Mouse (Mus musculus) limb, embryonic 11.5 days (tissue): ENCODE measurements around the gene Ntrk1. TPM values are rescaled to one million over a fixed set of nuclear protein-coding genes. Genes with fewer than 3 reads are reported as not detected.
A peak's percentile ranks its signal among the peaks of the same experiment; 100 is the strongest.
"Not testable (repeated sequence)": the region's sequence is repeated elsewhere in the genome, so short reads cannot be mapped to it uniquely, and the experiment has no call there.

ENCODE experiments used
- ATAC-seq: fragments of 200-750 bp; cut with Nextera tagmentation; 2 replicates; pipeline ENCODE4 v1.8.0; 2017; ENCODE audit warnings: low read depth; ENCODE audit not compliant: insufficient number of reproducible peaks, low FRiP score, low TSS enrichment
- DNase-seq: peaks from one replicate; pipeline ENCODE4 v3.0.0-alpha.2; 2015; ENCODE audit warnings: low spot score
- H3K27ac ChIP-seq: fragments of 300-500 bp; sonication (generic); replicated peaks from 2 replicates; pipeline ENCODE4 v1.5.1; 2014; ENCODE audit warnings: low read depth, mild to moderate bottlenecking, low read length
- H3K27me3 ChIP-seq: fragments of 300-500 bp; sonication (generic); 2 replicates; pipeline ENCODE4 v1.6.1; 2014; ENCODE audit warnings: mild to moderate bottlenecking, low read length, mixed read lengths; ENCODE audit not compliant: control insufficient read depth, insufficient read depth
- H3K36me3 ChIP-seq: fragments of 300-500 bp; sonication (generic); 2 replicates; pipeline ENCODE4 v1.6.1; 2014; ENCODE audit warnings: mild to moderate bottlenecking, low read length, moderate library complexity, mixed read lengths; ENCODE audit not compliant: control insufficient read depth, insufficient read depth
- H3K4me1 ChIP-seq: fragments of 300-500 bp; sonication (generic); 2 replicates; pipeline ENCODE4 v1.6.1; 2014; ENCODE audit warnings: low read length, mixed read lengths; ENCODE audit not compliant: control insufficient read depth, insufficient read depth
- H3K4me2 ChIP-seq: fragments of 300-500 bp; sonication (generic); 2 replicates; pipeline ENCODE4 v1.6.1; 2014; ENCODE audit warnings: low read depth, mild to moderate bottlenecking, moderate library complexity; ENCODE audit not compliant: severe bottlenecking
- H3K4me3 ChIP-seq: fragments of 300-500 bp; sonication (generic); 2 replicates; pipeline ENCODE4 v1.5.1; 2014; ENCODE audit warnings: low read depth, low read length
- H3K9ac ChIP-seq: fragments of 300-500 bp; sonication (generic); 2 replicates; pipeline ENCODE4 v1.6.1; 2014; ENCODE audit warnings: mild to moderate bottlenecking, low read length
- H3K9me3 ChIP-seq: fragments of 300-500 bp; sonication (generic); 2 replicates; pipeline ENCODE4 v1.6.1; 2016; ENCODE audit warnings: low read length; ENCODE audit not compliant: control insufficient read depth
- WGBS: fragments of 180-500 bp; shearing (Covaris S2); extraction: QIAGEN DNeasy Blood & Tissue Kit; methylation state at CpG from one replicate; pipeline ENCODE4 v1.1.7; 2014; 5-methylcytosine and 5-hydroxymethylcytosine counted together
- polyA plus RNA-seq: library from polyadenylated mRNA; unstranded; fragments of >200 nt; fragmentation: Nextera tagmentation; extraction: Ambion mirVana; gene quantifications from 2 replicates; pipeline ENCODE4 v1.2.1, GENCODE M21; 2014

The Ntrk1 gene
- polyA plus RNA-seq = 0.21 and 0.44 TPM in 2 replicates

DNA sequence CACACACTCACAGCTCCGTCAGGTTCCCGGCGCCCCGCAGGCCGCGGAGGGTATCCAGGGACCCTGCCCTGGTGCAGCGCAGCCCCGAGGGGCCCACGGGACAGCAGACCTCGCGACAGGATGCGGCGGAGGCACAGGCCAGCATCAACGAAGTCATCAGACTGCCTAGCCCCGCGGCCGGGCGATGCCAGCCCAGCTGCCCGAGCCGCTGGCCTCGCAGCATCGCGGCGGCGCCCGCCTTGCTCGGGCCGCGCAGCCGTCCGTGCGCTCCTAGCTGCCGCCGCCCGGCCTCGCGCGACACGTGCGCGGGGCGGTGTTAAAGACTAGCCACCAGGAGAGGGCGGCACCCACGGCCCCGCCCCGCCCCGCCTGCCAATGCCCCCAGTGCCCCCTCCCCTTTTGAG, at the start of gene Ntrk1:
Gene Ntrk1 (minus strand): TSS at position 241 of the 404 bp plus-strand sequence.
- Histone ChIP-seq H3K4me2 (peak within 1 kb of the TSS; percentile 44), H3K27ac (no peak within 1 kb of the TSS), H3K4me1 (peaks cover 7% of the 10 kb centered on the region), H3K9ac (0 out of 2 replicates have a peak within 1 kb of the TSS, but pooled peaks have one; percentile 17), H3K9me3 (no peaks in the 10 kb centered on the region), H3K4me3 (peak within 1 kb of the TSS; percentile 24), H3K27me3 (peaks cover 79% of the 10 kb centered on the region), H3K36me3 (no peaks in the 10 kb centered on the region)
- DNase-seq (peak; percentile 40), ATAC-seq (no peak)
- under 1% methylated on average over 47 of the region's 47 CpGs for WGBS

DNA sequence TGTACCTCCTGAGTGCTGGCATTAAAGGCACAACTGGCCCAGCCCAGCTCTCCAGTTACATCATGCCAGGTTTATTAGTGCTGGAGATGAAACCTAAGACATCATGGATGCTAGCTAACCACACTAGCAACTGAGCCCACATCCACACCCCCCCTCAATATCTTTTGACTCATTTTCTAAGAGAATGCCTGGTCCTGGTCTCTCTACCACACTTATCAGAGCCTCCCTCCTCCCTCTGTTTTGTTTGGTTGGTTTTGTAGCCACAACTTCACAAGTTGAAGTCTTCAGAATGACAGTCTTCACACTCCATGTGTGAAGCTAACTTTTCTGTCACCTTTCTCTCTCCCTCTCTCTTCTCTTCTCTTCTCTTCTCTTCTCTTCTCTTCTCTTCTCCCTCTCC, 45.9 kb upstream of the Ntrk1 start:
- Histone ChIP-seq H3K4me1 (no peaks in the 10 kb centered on the region), H3K4me3 (no peak overlapping the region), H3K27me3 (no peaks in the 10 kb centered on the region), H3K27ac (no peak overlapping the region), H3K9ac (no peak overlapping the region), H3K36me3 (no peaks in the 10 kb centered on the region), H3K4me2 (no peak overlapping the region), H3K9me3 (no peaks in the 10 kb centered on the region)
- no peak for DNase-seq
- no peak for ATAC-seq

- WGBS = 5% methylated on average over 4 of the region's 4 CpGs
- no peak overlapping the region for H3K27ac ChIP-seq
- H3K27me3 ChIP-seq = no peaks in the 10 kb centered on the region
- DNase-seq (peak; percentile 92), ATAC-seq (no peak)
- H3K9ac ChIP-seq = no peak overlapping the region
- H3K36me3 ChIP-seq = no peaks in the 10 kb centered on the region
- H3K4me3 ChIP-seq = no peak overlapping the region
- no peak overlapping the region for H3K4me2 ChIP-seq
- H3K9me3 ChIP-seq = no peaks in the 10 kb centered on the region
- no peaks in the 10 kb centered on the region for H3K4me1 ChIP-seq
Measured at GRCm38 (mm10) chr3:87838622-87839021, 43.7 kb upstream of the Ntrk1 start.

- Histone ChIP-seq H3K4me3 (no peak overlapping the region), H3K36me3 (no peaks in the 10 kb centered on the region), H3K27ac (no peak overlapping the region), H3K9ac (no peak overlapping the region), H3K4me2 (no peak overlapping the region), H3K27me3 (no peaks in the 10 kb centered on the region), H3K4me1 (no peaks in the 10 kb centered on the region), H3K9me3 (no peaks in the 10 kb centered on the region)
- no peak for DNase-seq
- no peak for ATAC-seq
- WGBS = 66% methylated on average over 5 of the region's 5 CpGs
Measured at GRCm38 (mm10) chr3:87833482-87833881, 38.5 kb upstream of the Ntrk1 start.

DNA sequence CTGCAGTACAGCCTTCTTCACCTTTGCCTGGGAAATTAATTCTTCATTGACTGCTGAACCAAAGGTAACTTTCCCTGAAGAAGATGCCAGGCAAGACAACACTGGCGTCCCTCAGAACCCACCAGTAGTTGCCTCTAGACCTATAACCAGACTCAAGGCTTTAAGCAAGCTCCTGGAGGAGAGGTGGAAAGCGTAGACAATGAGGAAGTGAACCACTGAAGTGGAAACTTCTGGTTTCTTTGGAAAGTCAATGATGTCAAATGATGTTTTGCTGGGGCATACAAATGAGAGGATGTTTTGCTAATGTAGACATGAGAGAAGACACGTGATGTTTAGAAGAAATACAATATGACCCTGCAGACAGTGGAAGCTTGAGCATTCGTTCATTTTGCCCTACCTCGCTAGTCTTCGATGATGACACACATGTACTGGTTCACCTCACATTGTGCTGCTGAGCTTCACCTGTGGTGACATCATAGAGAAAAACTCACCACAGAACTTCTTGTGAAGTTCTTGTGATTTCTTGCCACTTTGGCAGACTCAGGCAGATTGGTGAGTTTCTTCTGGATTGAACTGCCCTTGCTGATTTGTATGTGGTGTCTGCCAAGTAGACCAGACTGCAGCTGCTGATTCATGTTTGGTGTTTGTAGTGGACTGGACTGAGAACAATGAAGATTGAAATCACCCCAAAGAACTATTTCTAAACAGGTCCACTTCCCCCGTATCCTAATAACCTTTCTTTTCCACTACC, 37.3 kb upstream of the Ntrk1 start:
- no peak overlapping the region for H3K9ac ChIP-seq
- no peak overlapping the region for H3K27ac ChIP-seq
- ATAC-seq (no peak), DNase-seq (no peak)
- whole genome bisulfite sequencing = 87% methylated on average over 7 of the region's 7 CpGs
- H3K9me3 ChIP-seq = no peaks in the 10 kb centered on the region
- no peaks in the 10 kb centered on the region for H3K4me1 ChIP-seq
- no peak overlapping the region for H3K4me2 ChIP-seq
- H3K36me3 ChIP-seq = no peaks in the 10 kb centered on the region
- H3K27me3 ChIP-seq = no peaks in the 10 kb centered on the region
- no peak overlapping the region for H3K4me3 ChIP-seq

DNA sequence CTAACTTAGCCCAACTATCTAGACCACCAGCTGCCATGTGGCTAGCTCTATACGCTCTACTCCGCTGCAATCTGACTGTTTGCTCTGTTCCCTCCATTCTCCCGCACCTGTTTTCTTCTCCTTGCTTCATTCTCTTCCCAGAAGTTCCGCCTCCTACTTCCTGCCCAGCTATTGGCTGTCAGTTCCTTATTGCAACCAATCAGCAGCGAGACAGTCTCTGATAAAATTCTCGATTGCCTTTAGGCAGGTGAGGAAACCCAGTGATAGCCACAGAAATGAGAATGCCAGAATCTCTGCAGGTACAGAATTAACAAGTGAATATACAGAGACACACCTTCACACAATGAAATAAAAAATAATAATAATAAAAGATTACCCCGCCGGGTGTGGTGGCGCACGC, 34.1 kb upstream of the Ntrk1 start:
- WGBS = 54% methylated on average over 10 of the region's 10 CpGs
- no peak overlapping the region for H3K9ac ChIP-seq
- DNase-seq = no peak

DNA sequence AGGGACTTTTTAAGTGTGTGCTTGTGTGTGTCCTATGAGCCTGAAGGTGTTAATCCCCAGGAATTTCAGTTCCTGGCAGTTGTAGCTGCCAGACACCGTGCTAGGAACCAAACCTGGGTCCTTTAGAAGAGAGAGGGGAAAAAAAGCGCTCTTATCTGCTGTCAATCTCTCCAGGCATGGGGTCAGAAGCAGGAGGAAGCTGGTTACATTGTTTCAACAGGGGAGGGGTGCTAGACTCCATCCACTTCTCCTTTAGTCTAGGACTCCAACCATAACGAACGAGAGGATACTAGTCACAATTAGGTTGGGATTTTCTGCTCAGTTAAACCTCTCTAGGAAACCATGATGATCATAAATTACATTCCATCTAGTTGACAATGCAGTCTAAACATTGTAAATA, 33.5 kb upstream of the Ntrk1 start:
- Histone ChIP-seq H3K27ac (no peak overlapping the region), H3K9me3 (no peaks in the 10 kb centered on the region), H3K4me1 (no peaks in the 10 kb centered on the region), H3K36me3 (no peaks in the 10 kb centered on the region), H3K4me2 (no peak overlapping the region), H3K9ac (no peak overlapping the region), H3K4me3 (no peak overlapping the region), H3K27me3 (no peaks in the 10 kb centered on the region)
- WGBS = 58% methylated on average over 4 of the region's 4 CpGs
- DNase-seq = no peak
- ATAC-seq = no peak

More for the DNA sequence above, 34.1 kb upstream of the Ntrk1 start:
- H3K4me1 ChIP-seq = no peaks in the 10 kb centered on the region
- no peak overlapping the region for H3K4me3 ChIP-seq
- H3K27ac ChIP-seq = no peak overlapping the region
- H3K36me3 ChIP-seq = no peaks in the 10 kb centered on the region
- H3K4me2 ChIP-seq = no peak overlapping the region
- no peak for ATAC-seq
- H3K9me3 ChIP-seq = no peaks in the 10 kb centered on the region
- no peaks in the 10 kb centered on the region for H3K27me3 ChIP-seq

DNA sequence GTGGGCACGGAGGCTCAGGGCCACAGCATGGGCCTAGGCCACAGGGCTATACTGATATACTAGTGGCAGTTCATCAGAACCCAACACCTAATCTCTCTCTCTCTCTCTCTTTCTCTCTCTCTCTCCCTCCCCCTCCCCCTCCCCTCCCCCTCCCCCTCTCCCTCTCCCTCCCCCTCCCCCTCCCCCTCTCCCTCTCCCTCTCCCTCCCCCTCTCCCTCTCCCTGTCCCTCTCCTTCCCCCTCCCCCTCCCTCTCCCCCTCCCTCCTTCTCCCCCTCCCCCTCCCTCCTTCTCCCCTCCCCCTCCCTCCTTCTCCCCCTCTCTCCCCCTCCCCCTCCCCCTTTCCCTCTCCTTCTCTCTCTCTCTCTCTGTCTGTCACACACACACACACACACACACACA, 29.2 kb upstream of the Ntrk1 start, which contains the start of gene Pear1:
Gene Pear1 (minus strand): TSS at position 101 of the 400 bp plus-strand sequence.
- not testable (repeated sequence) for H3K36me3 ChIP-seq, H3K4me3 ChIP-seq, H3K9me3 ChIP-seq, H3K27me3 ChIP-seq, H3K9ac ChIP-seq, ATAC-seq, DNase-seq, H3K4me2 ChIP-seq, H3K4me1 ChIP-seq, H3K27ac ChIP-seq
- WGBS = 100% methylated on average over 1 of the region's 1 CpGs
